Mouse (Mus musculus): ENCODE measurements around the gene Cyth2. TPM values are rescaled to one million over a fixed set of nuclear protein-coding genes. Genes with fewer than 3 reads are reported as not detected.

Cyth2 gene
- polyA plus RNA-seq, 1 experiment, result 68.7 TPM

GRCm38 (mm10) chr7:45814841-45815240 lies 460 bp upstream of the Cyth2 start:
- no peak for DNase-seq (ENCODE audit: low spot score)

GRCm38 (mm10) chr7:45812921-45813320 lies 1.5 kb downstream of the Cyth2 start:
- DNase-seq (ENCODE audit: low spot score), result no peak

GRCm38 (mm10) chr7:45809276-45810075 lies 4.9 kb downstream of the Cyth2 start:
- no peak for DNase-seq (ENCODE audit: low spot score)

- DNase-seq (ENCODE audit: low spot score), result no peak
Measured at GRCm38 (mm10) chr7:45808471-45808870, 5.9 kb downstream of the Cyth2 start.

- no peak for DNase-seq (ENCODE audit: low spot score)
Measured at GRCm38 (mm10) chr7:45805941-45806340, 8.4 kb downstream of the Cyth2 start.

GRCm38 (mm10) chr7:45802551-45802950 lies 11.8 kb downstream of the Cyth2 start:
- DNase-seq (ENCODE audit: low spot score), result no peak

GRCm38 (mm10) chr7:45801348-45801747 lies 13.0 kb downstream of the Cyth2 start:
- peak; percentile 79 for DNase-seq (ENCODE audit: low spot score)

GRCm38 (mm10) chr7:45800546-45801204 lies 13.7 kb downstream of the Cyth2 start:
- DNase-seq (ENCODE audit: low spot score), result no peak

GRCm38 (mm10) chr7:45800001-45800400 lies 14.4 kb downstream of the Cyth2 start:
- no peak for DNase-seq (ENCODE audit: low spot score)

- DNase-seq (ENCODE audit: low spot score), result no peak
Measured at GRCm38 (mm10) chr7:45798931-45799330, 15.4 kb downstream of the Cyth2 start.

- DNase-seq (ENCODE audit: low spot score), result no peak
Measured at GRCm38 (mm10) chr7:45798511-45798836, 15.9 kb downstream of the Cyth2 start.

- DNase-seq (ENCODE audit: low spot score), result no peak
Measured at GRCm38 (mm10) chr7:45797661-45798510, 16.5 kb downstream of the Cyth2 start.

GRCm38 (mm10) chr7:45796950-45797349 lies 17.4 kb downstream of the Cyth2 start:
- no peak for DNase-seq (ENCODE audit: low spot score)

GRCm38 (mm10) chr7:45794971-45795370 lies 19.4 kb downstream of the Cyth2 start:
- DNase-seq (ENCODE audit: low spot score), result no peak

GRCm38 (mm10) chr7:45793969-45794585 lies 20.3 kb downstream of the Cyth2 start:
- no peak for DNase-seq (ENCODE audit: low spot score)

- no peak for DNase-seq (ENCODE audit: low spot score)
Measured at GRCm38 (mm10) chr7:45793240-45793639, 21.1 kb downstream of the Cyth2 start.

- no peak for DNase-seq (ENCODE audit: low spot score)
Measured at GRCm38 (mm10) chr7:45791756-45792490, 22.5 kb downstream of the Cyth2 start.

GRCm38 (mm10) chr7:45790721-45791120 lies 23.7 kb downstream of the Cyth2 start:
- DNase-seq (ENCODE audit: low spot score), result no peak

- no peak for DNase-seq (ENCODE audit: low spot score)
Measured at GRCm38 (mm10) chr7:45787642-45788041, 26.7 kb downstream of the Cyth2 start.

GRCm38 (mm10) chr7:45786661-45787413 lies 27.5 kb downstream of the Cyth2 start:
- DNase-seq (ENCODE audit: low spot score), result no peak

Measured in urinary bladder, adult 2 months (tissue).